Mouse (Mus musculus): ENCODE results near the gene Ttc24.

GRCm38 (mm10) chr3:88082224-88082618 is 4.1 kb upstream of the Ttc24 start:
- TF ChIP-seq EP300 (IDR thresholded peaks at IDR 0.05; ENCODE audit: low read length) (no peak), HCFC1 (IDR thresholded peaks at IDR 0.05; ENCODE audit: low read depth, low read length) (no peak), TBP (conservative IDR thresholded peaks at IDR 0.05; ENCODE audit: low read depth, low read length) (no peak), POLR2A (IDR thresholded peaks at IDR 0.05; ENCODE audit: low read depth, low read length) (no peak), GABPA (IDR thresholded peaks at IDR 0.05; ENCODE audit: insufficient replicate concordance, low read depth, low read length) (no peak), ZC3H11A (IDR thresholded peaks at IDR 0.05; ENCODE audit: low read depth, low read length) (no peak), UBTF (IDR thresholded peaks at IDR 0.05; ENCODE audit: low read depth, low read length) (no peak), BHLHE40 (IDR thresholded peaks at IDR 0.05; ENCODE audit: low read depth, low read length) (no peak), ZMIZ1 (IDR thresholded peaks at IDR 0.05; ENCODE audit: low read depth, low read length) (no peak), ZNF384 (IDR thresholded peaks at IDR 0.05; ENCODE audit: low read depth, low read length) (no peak), E2F4 (IDR thresholded peaks at IDR 0.05; ENCODE audit: insufficient replicate concordance, low read depth, low read length) (no peak), CTCF (conservative IDR thresholded peaks at IDR 0.05 in 1 of 2, IDR thresholded peaks at IDR 0.05 in 1 of 2; ENCODE audit: low read depth in 2 of 2, low read length in 2 of 2) (no peak), POLR2AphosphoS2 (IDR thresholded peaks at IDR 0.05; ENCODE audit: low read depth, low read length) (no peak), RCOR1 (conservative IDR thresholded peaks at IDR 0.05; ENCODE audit: low read depth, low read length) (no peak)

Data from CH12.LX (cell line).